Mouse (Mus musculus): ENCODE results near the gene Eml6. TPM values are rescaled to one million over a fixed set of nuclear protein-coding genes. Genes with fewer than 3 reads are reported as not detected.
"Not testable (repeated sequence)": the region's sequence is repeated elsewhere in the genome, so short reads cannot be mapped to it uniquely, and the experiment has no call there.

Eml6 gene
- polyA plus RNA-seq, 1 experiment from 2014 or later = 0.15 TPM

- ATAC-seq = no peak
- Histone ChIP-seq H3K4me3 (no peak overlapping the region), H3K27me3 (replicated peaks) (no peaks in the 10 kb centered on the region), H3K4me2 (no peak overlapping the region), H3K36me3 (no peaks in the 10 kb centered on the region), H3K4me1 (no peaks in the 10 kb centered on the region), H3K9me3 (replicated peaks) (no peaks in the 10 kb centered on the region), H3K27ac (no peak overlapping the region), H3K9ac (no peak overlapping the region)
Measured at GRCm38 (mm10) chr11:29837066-29837465, 188.8 kb downstream of the Eml6 start.

DNA sequence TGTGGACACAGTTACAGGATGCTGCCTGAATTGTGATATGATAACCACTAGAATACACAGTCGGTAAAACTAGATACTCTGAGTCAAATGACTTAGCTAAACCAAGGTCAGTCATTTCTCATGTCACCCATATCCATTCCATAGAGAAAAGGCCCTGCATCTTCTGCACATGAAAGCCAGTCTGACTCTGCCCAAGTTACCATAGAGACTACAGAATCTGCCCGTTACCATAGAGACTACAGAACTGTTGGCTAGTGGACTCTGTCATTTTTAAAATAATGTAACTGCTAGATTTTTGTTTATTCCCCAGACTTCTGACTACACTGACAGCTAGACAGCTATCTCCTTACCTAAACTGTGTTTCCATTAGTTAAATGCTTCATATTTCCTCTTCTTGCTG lies 198.1 kb downstream of the Eml6 start:
- Histone ChIP-seq H3K27ac (no peak overlapping the region), H3K4me2 (no peak overlapping the region), H3K9me3 (replicated peaks) (no peaks in the 10 kb centered on the region), H3K9ac (no peak overlapping the region), H3K36me3 (no peaks in the 10 kb centered on the region), H3K27me3 (replicated peaks) (peaks cover 46% of the 10 kb centered on the region), H3K4me1 (peaks cover 7% of the 10 kb centered on the region; the same call in 1 of the 2 replicates), H3K4me3 (no peak overlapping the region)
- WGBS (ENCODE audit: insufficient replicate concordance) = 50% methylated on average over 2 of the region's 2 CpGs
- ATAC-seq = no peak

DNA sequence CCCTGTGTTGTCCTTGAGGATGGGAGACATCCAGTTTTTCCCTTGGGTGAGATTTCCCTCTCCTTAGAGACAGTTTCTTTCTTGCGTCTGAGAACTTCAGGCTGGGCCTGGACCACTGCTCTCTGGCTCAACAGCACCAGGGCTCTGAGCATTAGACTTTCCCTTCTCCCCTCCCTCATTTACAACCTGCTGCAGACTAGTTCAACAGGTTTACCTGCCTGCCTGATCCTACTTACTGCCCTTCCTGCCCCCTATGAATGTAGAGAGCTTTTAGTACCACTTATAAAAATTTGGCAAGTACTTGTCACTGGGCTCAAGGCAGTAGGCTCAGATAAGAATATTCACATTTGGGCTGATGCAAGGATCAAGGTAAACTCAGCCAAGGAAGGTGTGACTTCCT lies 199.8 kb downstream of the Eml6 start:
- WGBS (ENCODE audit: insufficient replicate concordance) = 79% methylated on average over 1 of the region's 1 CpGs
- Histone ChIP-seq H3K9ac (no peak overlapping the region), H3K36me3 (no peaks in the 10 kb centered on the region), H3K27ac (no peak overlapping the region), H3K9me3 (replicated peaks) (no peaks in the 10 kb centered on the region), H3K27me3 (replicated peaks) (peaks cover 49% of the 10 kb centered on the region), H3K4me3 (no peak overlapping the region), H3K4me2 (no peak overlapping the region), H3K4me1 (peaks cover 7% of the 10 kb centered on the region; the same call in 1 of the 2 replicates)
- no peak for ATAC-seq

DNA sequence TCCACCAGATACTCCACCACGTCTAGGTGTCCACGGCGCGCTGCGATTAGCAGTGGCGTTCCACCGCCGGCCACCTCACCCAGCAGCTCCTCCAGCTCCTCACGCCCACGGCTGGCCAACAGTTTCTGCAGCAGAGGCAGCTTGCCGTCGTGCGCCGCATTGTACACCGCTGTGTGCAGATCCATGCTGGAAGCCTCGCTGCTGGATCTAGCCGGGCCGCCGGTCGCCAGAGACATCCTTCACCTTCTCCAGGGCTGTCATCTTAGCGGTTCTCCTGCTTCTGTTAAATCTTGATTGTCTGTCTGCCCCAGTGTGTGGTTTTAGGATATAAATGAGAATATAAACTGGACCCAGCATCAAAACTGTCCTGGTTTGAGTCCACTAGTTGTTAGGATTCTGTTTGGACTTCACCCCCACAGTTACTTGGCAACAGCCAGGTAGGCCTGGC lies 200.5 kb downstream of the Eml6 start, which contains the start of gene 4931440F15Rik:
Gene 4931440F15Rik, minus strand, starts transcription at position 398 of the 448 bp plus-strand sequence.
- WGBS (ENCODE audit: insufficient replicate concordance) = 30% methylated on average over 21 of the region's 21 CpGs
- H3K9ac ChIP-seq; ATAC-seq; H3K27ac ChIP-seq; H3K4me1 ChIP-seq; H3K9me3 ChIP-seq (replicated peaks); H3K36me3 ChIP-seq: not testable (repeated sequence)
- Histone ChIP-seq H3K27me3 (replicated peaks) (peaks cover 49% of the 10 kb centered on the region), H3K4me2 (peak within 1 kb of the TSS; percentile 58), H3K4me3 (peak within 1 kb of the TSS; percentile 21)

DNA sequence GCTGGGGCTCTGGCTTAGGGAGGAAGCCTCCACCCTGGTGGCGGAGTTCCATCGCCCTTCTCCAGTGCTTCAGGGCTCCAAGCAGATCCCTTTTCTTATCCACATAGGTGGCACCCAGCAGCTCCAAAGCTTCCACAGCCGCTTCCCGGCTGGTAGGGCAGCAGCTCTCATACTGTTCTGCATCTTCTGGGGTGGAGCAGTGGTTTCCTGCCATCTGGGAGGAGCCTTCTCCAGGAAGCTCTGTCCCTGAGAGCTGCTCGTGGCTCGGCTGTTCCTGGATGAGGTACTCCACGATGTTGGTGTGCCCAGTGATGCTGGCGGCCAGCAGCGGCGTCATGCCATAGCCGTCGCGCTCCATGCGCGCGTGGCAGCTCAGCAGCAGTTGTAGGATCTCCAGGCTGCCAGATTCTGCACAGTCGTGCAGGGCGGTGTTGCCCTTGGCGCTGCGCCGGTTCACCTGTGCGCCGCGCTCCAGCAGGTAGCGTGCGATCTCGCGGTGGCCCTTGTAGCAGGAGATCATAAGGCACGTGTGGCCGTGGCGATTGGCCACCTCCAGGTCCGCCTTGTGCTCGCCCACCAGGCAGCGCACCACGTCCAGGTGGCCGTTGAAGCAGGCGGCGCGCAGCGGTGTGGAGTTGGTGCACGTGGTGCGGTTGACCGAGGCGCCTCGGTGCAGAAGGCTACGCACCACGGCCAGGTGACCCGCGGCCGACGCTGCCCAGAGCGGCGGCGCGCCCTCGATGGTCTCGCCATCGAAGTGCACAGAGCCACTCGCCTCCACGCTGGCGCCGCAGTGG lies 201.2 kb downstream of the Eml6 start:
- not testable (repeated sequence) for H3K9me3 ChIP-seq (replicated peaks); H3K36me3 ChIP-seq; H3K27ac ChIP-seq; H3K4me1 ChIP-seq; H3K9ac ChIP-seq
- Histone ChIP-seq H3K4me2 (peak overlapping the region; percentile 58), H3K27me3 (replicated peaks) (peaks cover 49% of the 10 kb centered on the region), H3K4me3 (peak overlapping the region; percentile 21)
- ATAC-seq = peak; percentile 22; the same call in 1 of the 2 replicates
- 7% methylated on average over 62 of the region's 62 CpGs for WGBS (ENCODE audit: insufficient replicate concordance)

GRCm38 (mm10) chr11:29823141-29823540 lies 202.7 kb downstream of the Eml6 start:
- Histone ChIP-seq H3K27me3 (replicated peaks) (peaks cover 49% of the 10 kb centered on the region), H3K36me3 (no peaks in the 10 kb centered on the region), H3K9me3 (replicated peaks) (no peaks in the 10 kb centered on the region), H3K4me1 (peaks cover 7% of the 10 kb centered on the region; the same call in 1 of the 2 replicates), H3K27ac (no peak overlapping the region), H3K4me3 (no peak overlapping the region), H3K4me2 (no peak overlapping the region), H3K9ac (no peak overlapping the region)
- 62% methylated on average over 2 of the region's 2 CpGs for WGBS (ENCODE audit: insufficient replicate concordance)
- peak; percentile 24 for ATAC-seq

- ATAC-seq = peak; percentile 46; the same call in 1 of the 2 replicates
- H3K4me3 ChIP-seq = no peak overlapping the region
- no peaks in the 10 kb centered on the region for H3K27me3 ChIP-seq (replicated peaks)
- H3K9me3 ChIP-seq (replicated peaks) = no peaks in the 10 kb centered on the region
- H3K9ac ChIP-seq = peak overlapping the region; percentile 32
- peaks cover 35% of the 10 kb centered on the region for H3K4me1 ChIP-seq
- H3K36me3 ChIP-seq = no peaks in the 10 kb centered on the region
- H3K27ac ChIP-seq = peak overlapping the region; percentile 99
- peak overlapping the region; percentile 52 for H3K4me2 ChIP-seq
Measured at GRCm38 (mm10) chr11:29815670-29816069, 210.2 kb downstream of the Eml6 start.

- Histone ChIP-seq H3K9me3 (replicated peaks) (no peaks in the 10 kb centered on the region), H3K27me3 (replicated peaks) (no peaks in the 10 kb centered on the region), H3K9ac (peak overlapping the region; percentile 32; the same call in 1 of the 2 replicates), H3K36me3 (no peaks in the 10 kb centered on the region), H3K4me3 (no peak overlapping the region), H3K4me1 (peaks cover 35% of the 10 kb centered on the region), H3K4me2 (peak overlapping the region; percentile 52), H3K27ac (peak overlapping the region; percentile 99)
- peak; percentile 99 for ATAC-seq
- WGBS (ENCODE audit: insufficient replicate concordance) = 26% methylated on average over 3 of the region's 3 CpGs
Measured at GRCm38 (mm10) chr11:29815261-29815660, 210.6 kb downstream of the Eml6 start.

- ATAC-seq = no peak
- Histone ChIP-seq H3K27me3 (replicated peaks) (no peaks in the 10 kb centered on the region), H3K4me1 (peaks cover 44% of the 10 kb centered on the region), H3K27ac (no peak overlapping the region), H3K36me3 (no peaks in the 10 kb centered on the region), H3K9ac (no peak overlapping the region), H3K9me3 (replicated peaks) (no peaks in the 10 kb centered on the region), H3K4me2 (no peak overlapping the region), H3K4me3 (no peak overlapping the region)
- 74% methylated on average over 1 of the region's 1 CpGs for WGBS (ENCODE audit: insufficient replicate concordance)
Measured at GRCm38 (mm10) chr11:29813267-29813666, 212.6 kb downstream of the Eml6 start.

- peaks cover 51% of the 10 kb centered on the region for H3K4me1 ChIP-seq
- no peaks in the 10 kb centered on the region for H3K27me3 ChIP-seq (replicated peaks)
- H3K36me3 ChIP-seq = no peaks in the 10 kb centered on the region
- no peak for ATAC-seq
- no peak overlapping the region for H3K9ac ChIP-seq
- no peaks in the 10 kb centered on the region for H3K9me3 ChIP-seq (replicated peaks)
- no peak overlapping the region for H3K4me2 ChIP-seq
- no peak overlapping the region; the same call in 1 of the 2 replicates for H3K27ac ChIP-seq
- 72% methylated on average over 3 of the region's 3 CpGs for WGBS (ENCODE audit: insufficient replicate concordance)
- no peak overlapping the region for H3K4me3 ChIP-seq
Measured at GRCm38 (mm10) chr11:29812475-29812874, 213.4 kb downstream of the Eml6 start.

GRCm38 (mm10) chr11:29810324-29810723 lies 215.5 kb downstream of the Eml6 start:
- Histone ChIP-seq H3K9ac (no peak overlapping the region), H3K36me3 (no peaks in the 10 kb centered on the region), H3K27ac (no peak overlapping the region), H3K4me2 (no peak overlapping the region), H3K27me3 (replicated peaks) (no peaks in the 10 kb centered on the region), H3K9me3 (replicated peaks) (no peaks in the 10 kb centered on the region), H3K4me3 (no peak overlapping the region), H3K4me1 (peaks cover 32% of the 10 kb centered on the region)
- 42% methylated on average over 3 of the region's 3 CpGs for WGBS (ENCODE audit: insufficient replicate concordance)
- ATAC-seq = no peak

GRCm38 (mm10) chr11:29808981-29809589 lies 216.7 kb downstream of the Eml6 start:
- H3K4me2 ChIP-seq = no peak overlapping the region
- no peak for ATAC-seq
- H3K36me3 ChIP-seq = no peaks in the 10 kb centered on the region
- no peak overlapping the region for H3K9ac ChIP-seq
- H3K27me3 ChIP-seq (replicated peaks) = no peaks in the 10 kb centered on the region
- no peak overlapping the region for H3K4me3 ChIP-seq
- peaks cover 23% of the 10 kb centered on the region for H3K4me1 ChIP-seq
- H3K9me3 ChIP-seq (replicated peaks) = no peaks in the 10 kb centered on the region
- 62% methylated on average over 7 of the region's 7 CpGs for WGBS (ENCODE audit: insufficient replicate concordance)
- H3K27ac ChIP-seq = peak overlapping the region; percentile 40; the same call in 1 of the 2 replicates
